Mouse (Mus musculus) limb, embryonic 13.5 days (tissue): ENCODE data around the gene Gphb5. TPM values are rescaled to one million over a fixed set of nuclear protein-coding genes. Genes with fewer than 3 reads are reported as not detected.

Source experiments
- ATAC-seq: fragments of 200-750 bp; cut with Nextera tagmentation; 2 replicates; pipeline ENCODE4 v1.8.0; 2017; ENCODE audit warnings: low read depth, moderate number of reproducible peaks, moderate TSS enrichment; ENCODE audit not compliant: low FRiP score
- H3K27ac ChIP-seq: fragments of 300-500 bp; sonication (generic); 2 replicates; pipeline ENCODE4 v1.5.1; 2015; ENCODE audit warnings: inconsistent platforms, mild to moderate bottlenecking, moderate library complexity
- H3K27me3 ChIP-seq: fragments of 300-500 bp; sonication (generic); 2 replicates; pipeline ENCODE4 v1.6.1; 2015; ENCODE audit warnings: mild to moderate bottlenecking, inconsistent platforms
- H3K36me3 ChIP-seq: fragments of 300-500 bp; sonication (generic); 2 replicates; pipeline ENCODE4 v1.6.1; 2015; ENCODE audit warnings: inconsistent platforms, mild to moderate bottlenecking, moderate library complexity
- H3K4me1 ChIP-seq: fragments of 300-500 bp; sonication (generic); 2 replicates; pipeline ENCODE4 v1.6.1; 2015; ENCODE audit warnings: inconsistent platforms
- H3K4me2 ChIP-seq: fragments of 300-500 bp; sonication (generic); replicated peaks from 2 replicates; pipeline ENCODE4 v1.6.1; 2015; ENCODE audit warnings: inconsistent platforms, mild to moderate bottlenecking, moderate library complexity
- H3K4me3 ChIP-seq: fragments of 300-500 bp; sonication (generic); 2 replicates; pipeline ENCODE4 v1.5.1; 2015; ENCODE audit warnings: moderate library complexity, mild to moderate bottlenecking, inconsistent platforms
- H3K9ac ChIP-seq: fragments of 300-500 bp; sonication (generic); 2 replicates; pipeline ENCODE4 v1.6.1; 2015; ENCODE audit warnings: mild to moderate bottlenecking, inconsistent platforms
- H3K9me3 ChIP-seq: fragments of 300-500 bp; sonication (generic); 2 replicates; pipeline ENCODE4 v1.6.1; 2016; ENCODE audit warnings: inconsistent platforms
- whole genome bisulfite sequencing: fragments of 180-500 bp; shearing (Covaris S2); methylation state at CpG from one replicate; pipeline ENCODE4 v1.1.7; 2015; 5-methylcytosine and 5-hydroxymethylcytosine counted together
- polyA plus RNA-seq: library from polyadenylated mRNA; unstranded; fragments of >200 nt; fragmentation: Nextera tagmentation; extraction: Ambion mirVana; gene quantifications from 2 replicates; pipeline ENCODE4 v1.2.1, GENCODE M21; 2015

The Gphb5 gene
- polyA plus RNA-seq, 1 experiment from 2014 or later, result not detected

- 87% methylated on average over 16 of the region's 16 CpGs for WGBS
- Histone ChIP-seq H3K4me1 (no peaks in the 10 kb centered on the region), H3K4me2 (no peak overlapping the region), H3K27me3 (no peaks in the 10 kb centered on the region), H3K9me3 (no peaks in the 10 kb centered on the region; the same call in 1 of the 2 replicates), H3K9ac (no peak overlapping the region), H3K4me3 (no peak overlapping the region), H3K36me3 (0 out of 2 replicates have a peak, but pooled peaks cover 3% of the 10 kb centered on the region), H3K27ac (no peak overlapping the region)
- no peak for ATAC-seq
Measured at GRCm38 (mm10) chr12:75362456-75362855, 54.1 kb downstream of the Gphb5 start.

Other genes with a start within 250 kb of the Gphb5 start
- 0.23 and 0.32 TPM in 2 replicates for gene Kcnh5, start 239.4 kb downstream of the Gphb5 start, polyA plus RNA-seq
- 65.1 and 69.0 TPM in 2 replicates for gene Rhoj, start 108.5 kb downstream of the Gphb5 start, polyA plus RNA-seq
- 13.7 and 14.3 TPM in 2 replicates for gene Ppp2r5e, start 179.5 kb upstream of the Gphb5 start, polyA plus RNA-seq